Mouse (Mus musculus): Measurements from ENCODE around the gene Hils1.
"Not testable (repeated sequence)": the region's sequence is repeated elsewhere in the genome, so short reads cannot be mapped to it uniquely, and the experiment has no call there.

Gene Hils1

DNA sequence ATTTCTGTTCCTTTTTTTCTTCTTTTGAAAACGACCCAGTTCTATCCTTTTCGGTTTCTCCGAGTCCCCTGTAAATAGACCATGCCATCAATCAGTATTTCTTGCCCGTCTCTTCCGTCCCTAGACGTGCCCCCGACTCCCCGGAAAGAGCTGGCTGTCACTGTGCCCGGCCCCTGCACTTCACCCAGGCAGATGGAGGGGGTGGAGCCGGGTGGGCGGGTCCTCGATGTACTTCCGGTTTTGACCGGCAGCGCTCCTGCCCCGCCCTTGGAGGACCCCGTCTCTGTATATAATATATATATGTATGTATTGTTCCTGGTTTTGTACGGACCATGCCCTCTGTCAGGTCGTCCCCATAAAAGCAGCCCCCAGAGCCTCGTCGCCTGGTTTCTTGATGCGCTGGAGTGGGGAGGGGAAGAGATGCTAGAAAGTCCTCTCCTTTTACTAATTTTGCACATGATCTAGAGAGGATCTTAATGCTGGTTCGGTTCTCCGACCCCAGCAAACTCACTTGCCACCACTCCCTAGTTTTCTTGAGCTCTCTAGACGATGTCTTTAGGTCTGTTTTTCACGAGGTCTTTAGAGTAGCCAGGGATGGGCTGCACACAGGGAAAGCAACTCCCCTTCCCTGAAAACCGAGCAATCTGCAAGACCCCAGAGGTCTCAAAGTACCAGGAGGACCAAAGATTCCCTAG is 39.3 kb downstream of the Hils1 start:
- peak; percentile 81 for DNase-seq

DNA sequence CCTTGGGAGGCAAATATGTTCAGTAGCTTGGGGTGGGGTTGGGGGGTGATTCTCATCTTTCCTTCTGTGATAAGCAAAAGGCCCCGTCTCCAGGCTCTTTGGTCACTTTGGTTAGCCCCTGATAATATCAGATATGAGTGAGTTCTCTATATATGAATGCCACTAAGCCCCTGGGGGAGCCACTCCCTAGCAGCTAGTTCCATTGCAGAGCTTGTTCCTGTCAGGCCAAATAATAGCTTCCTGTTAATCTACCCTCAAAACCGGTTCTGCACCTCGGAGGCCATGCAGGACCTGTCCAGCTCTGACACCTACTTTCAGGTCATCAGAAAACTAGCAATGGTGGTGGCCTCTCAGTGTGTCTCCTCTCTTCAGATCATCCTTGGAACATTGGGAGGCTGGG is 40.0 kb downstream of the Hils1 start:
- no peak for DNase-seq

DNA sequence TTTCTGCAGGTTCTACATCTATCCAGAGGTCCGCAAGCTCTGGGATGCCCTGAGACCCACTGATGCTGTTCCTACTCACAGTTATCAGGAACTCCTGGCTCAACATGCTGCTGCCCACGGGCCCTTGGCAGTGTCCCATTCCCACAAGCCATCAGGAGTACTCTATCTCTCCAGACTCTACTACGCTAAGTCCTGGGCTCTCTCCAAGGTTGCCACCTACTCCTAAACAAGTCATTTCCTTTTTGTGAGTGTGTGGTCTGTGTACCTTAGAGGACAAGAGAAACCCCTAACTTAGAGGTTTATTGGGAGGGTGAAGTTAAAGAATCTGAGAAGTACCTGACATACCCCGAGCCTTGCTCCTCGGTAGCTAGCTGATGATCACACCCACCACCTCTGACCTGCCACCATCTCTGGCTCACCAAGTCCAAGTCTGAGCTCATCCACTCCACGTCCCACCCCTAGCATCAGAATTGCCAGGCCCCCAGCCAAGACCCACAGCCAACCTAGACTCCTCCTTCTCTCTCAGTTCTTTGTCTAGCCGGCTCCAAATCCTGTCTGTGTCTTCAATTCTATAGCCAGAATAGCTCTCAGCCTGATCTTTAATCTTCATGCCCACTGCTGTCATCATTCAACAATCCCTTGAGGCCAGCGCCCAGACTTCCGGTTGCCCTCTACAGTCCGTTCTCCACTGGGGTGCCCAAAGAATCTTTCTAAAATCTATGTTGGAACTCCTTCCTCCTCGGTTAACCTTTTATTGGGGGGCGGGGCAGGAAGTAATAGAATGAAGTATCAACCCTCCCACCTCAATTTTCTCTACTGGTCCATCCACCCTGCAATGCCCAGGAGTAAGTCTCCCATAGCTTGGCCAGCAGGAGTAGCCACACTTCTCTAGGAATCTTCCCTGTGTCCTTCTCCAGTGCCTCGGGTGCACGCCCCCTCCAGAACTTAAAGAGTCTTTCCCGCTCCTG is 41.6 kb downstream of the Hils1 start:
- no peak for DNase-seq

DNA sequence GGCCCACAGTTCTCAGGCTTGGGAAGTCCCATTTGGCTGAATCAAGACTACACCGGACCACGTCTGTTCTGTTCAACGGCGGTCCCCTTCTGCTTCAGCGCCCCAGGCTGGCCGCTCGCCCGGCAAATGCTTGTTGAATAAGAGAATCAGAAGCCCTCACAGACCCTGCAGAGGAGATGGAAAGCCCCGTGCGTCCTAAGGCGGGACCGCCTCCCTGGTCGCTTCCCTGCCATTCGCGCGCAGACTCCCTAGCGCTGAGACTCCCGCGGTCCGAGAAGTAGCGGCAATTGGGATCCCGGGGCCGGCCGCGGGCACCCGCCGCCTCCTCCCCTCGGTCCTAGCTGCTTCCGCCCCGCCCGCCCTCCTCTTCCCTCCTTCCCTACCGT is 42.2 kb downstream of the Hils1 start, which contains the start of gene Samd14:
Gene Samd14, plus strand, starts transcription at position 251 of the 386 bp plus-strand sequence.
- peak; percentile 85 for DNase-seq

DNA sequence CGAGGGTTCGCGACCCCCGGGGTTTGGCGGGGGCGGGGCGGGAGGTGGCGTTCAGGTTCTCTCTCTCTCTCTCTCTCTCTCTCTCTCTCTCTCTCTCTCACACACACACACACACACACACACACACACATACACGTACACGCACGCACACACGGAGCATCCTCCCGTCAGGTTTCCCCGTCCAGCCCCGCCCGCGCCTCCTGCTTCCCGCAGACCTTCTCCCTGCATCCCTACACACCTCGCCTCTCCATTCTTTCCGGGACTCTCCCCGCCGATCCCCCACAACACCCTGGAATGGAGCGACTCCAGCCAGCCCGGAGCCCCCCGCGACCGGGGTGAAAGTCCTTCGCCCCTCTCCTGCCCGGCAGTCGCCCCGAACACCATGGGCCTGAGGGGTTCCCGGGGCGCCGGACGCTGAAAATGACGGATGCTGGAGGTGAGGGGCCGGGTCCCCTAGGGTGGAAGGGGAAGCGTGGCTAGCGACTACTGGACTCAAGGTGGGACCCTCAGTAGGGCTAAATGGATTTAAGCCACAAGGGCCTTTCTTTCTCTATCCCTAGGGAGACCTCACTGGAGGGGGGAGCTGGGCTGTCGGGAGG is 42.8 kb downstream of the Hils1 start:
- DNase-seq = peak; percentile 85

DNA sequence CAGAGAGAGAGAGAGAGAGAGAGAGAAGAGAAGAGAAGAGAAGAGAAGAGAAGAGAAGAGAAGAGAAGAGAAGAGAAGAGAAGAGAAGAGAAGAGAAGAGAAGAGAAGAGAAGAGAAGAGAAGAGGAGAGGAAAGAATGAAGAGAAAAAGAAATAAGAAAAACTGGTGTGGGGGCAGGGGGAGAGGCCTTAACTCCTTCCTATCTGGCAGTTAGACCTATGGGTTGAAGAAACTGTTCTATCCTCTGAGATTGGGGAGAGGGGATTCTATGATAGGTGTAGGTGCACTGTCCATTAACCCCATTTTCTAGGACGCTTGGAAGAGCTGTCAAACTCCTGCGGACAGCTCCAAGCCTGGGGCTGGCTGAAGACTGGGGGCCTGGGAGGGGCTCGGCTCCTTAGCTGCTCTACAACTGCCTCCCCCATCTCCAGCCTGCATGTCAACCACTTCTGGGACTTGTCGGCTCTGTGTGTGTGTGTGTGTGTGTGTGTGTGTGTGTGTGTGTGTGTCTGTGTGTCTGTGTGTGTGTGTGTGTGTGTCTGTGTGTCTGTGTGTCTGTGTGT is 43.5 kb downstream of the Hils1 start:
- DNase-seq = not testable (repeated sequence)

DNA sequence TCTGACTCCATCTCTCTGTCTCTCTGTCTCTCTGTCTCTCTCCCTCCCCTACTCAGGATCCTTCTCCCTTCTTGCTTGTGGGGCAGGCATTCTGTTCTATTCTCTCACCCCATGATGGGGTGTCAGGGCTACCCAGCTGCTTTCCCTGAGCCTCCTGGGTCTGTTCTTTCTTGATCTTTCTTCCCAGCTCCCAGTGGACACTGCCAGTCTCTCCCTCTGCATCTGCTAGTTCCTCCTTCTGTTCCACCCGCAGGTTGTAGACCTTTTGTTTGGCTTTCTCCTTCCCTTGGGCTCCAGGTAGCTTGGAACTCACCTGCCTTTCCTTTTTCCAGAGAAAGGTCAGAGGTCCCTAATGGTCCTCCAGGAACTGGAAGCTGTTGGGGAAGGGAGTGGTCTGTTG is 44.0 kb downstream of the Hils1 start:
- no peak for DNase-seq

DNA sequence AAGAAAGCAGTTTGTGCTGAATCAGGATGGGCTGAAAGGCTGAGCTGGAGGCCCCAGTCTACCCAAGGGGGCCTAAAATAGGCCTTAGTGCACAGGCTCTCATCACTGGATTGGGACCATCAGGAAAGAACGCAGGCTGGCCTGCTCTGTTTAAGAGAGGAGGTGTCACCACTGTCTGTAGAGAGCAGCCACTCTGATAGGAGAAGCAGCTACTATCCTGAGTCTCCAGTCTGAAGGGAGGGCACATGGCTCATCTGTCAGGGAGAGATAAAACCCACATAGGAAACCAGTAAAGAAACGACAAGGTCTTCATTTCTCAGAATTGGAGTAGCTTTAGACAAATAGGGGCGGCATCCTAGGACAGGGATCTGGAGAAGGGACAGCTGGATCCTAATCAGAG is 44.7 kb downstream of the Hils1 start:
- DNase-seq = no peak

DNA sequence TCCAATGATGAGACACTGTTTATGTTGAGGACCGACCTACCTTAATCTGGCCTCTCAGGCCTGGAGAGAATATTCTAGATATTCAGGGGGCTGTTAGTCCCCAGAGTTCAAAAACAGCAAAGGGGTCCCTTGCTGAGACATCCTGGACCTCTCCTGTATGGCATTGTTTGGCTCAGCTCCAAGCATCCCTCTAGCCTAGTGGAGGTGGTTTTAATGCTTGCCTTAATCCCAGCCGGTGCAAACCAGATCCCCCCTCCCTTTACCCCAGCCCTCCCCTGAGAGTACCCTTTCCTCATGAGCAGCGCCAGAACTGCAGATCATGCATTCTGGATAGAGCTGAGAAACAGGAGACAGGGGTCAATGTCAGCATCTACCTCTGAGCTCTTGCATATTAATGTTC is 45.1 kb downstream of the Hils1 start:
- DNase-seq = no peak

DNA sequence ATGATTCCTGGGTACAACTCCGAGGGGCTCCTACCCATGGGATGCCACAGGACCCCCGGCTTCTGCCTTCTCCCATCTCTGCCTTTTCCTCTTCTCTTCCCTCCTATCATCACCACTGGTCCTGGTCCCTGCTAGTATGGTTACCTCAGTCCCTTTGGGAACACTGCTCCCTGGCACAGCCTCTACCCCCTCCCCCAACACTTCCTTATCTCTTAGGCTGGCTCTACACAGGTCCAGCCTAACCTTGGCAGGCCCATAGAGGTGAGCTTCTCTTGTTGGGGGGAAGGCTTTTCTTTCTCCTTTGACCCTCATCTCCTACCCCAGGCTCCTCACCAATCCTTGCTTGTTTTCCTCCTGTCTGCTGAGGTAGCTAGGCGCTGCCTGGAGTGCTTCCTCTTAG is 48.1 kb downstream of the Hils1 start:
- no peak for DNase-seq
